Mouse (Mus musculus): ENCODE measurements at regions not wholly inside any gene's neighbourhood (a gene's known extent, or its start where the extent isn't known, plus 50 kb on each side); places are given as distances from the start of the nearest gene placed in this dataset.

GRCm38 (mm10) chr16:95804199-95804598 lies 102.3 kb downstream of the Ets2 start:
- TF ChIP-seq CTCF (IDR thresholded peaks at IDR 0.05; ENCODE audit: extremely low read depth, insufficient read depth, low read length) (no peak), POLR2A (IDR thresholded peaks at IDR 0.05; ENCODE audit: extremely low read depth, insufficient read depth, low read length) (no peak)
